Mouse (Mus musculus): ENCODE data around the gene Medag.

DNA sequence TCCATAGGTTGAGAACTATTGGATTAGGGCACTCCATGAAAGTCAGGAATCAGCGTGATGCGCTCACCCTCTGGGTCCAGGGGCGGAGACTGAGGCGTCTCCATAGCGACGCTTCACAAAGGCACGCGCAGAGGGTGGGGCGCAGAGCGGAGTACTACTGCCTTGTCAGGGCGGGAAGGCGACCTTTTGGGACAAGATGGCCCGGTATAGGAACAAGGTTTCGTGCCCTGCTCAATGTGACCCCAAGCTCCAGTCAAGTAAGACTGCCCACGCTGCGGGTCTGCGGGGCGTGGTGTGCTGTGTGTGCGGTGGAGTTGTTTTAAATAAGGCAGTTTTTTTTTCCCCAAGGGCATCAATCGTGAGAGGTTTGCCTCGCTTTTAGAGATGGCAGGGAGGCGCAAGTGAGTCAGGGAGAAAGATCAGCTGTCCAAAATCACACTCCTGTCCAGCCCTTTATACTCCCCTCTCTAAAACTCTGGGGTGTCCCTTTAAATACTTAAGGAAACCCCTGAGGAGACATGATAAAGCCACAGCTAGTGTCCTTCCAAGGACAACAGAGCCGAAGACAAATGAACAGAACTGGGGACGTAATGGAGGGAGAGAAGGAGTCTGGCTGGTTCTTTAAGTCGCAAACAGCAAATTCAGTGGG, 28.1 kb downstream of the Medag start, which contains the start of gene Tex26:
- TF ChIP-seq GATA1 (IDR thresholded peaks at IDR 0.05; ENCODE audit: low read length) (no peak), TAL1 (IDR thresholded peaks at IDR 0.05; ENCODE audit: low read length) (no peak)

Data from erythroblast, embryonic 14.5 days (primary cell).